Mouse (Mus musculus) bone marrow macrophage, adult 2 months (primary cell): ENCODE results near the gene Dnm3.

Source experiments
- CTCF ChIP-seq: IDR thresholded peaks from 2 replicates; pipeline ENCODE4 v1.5.1; 2012; ENCODE audit warnings: low read depth, mild to moderate bottlenecking, low read length, moderate library complexity
- POLR2A ChIP-seq: IDR thresholded peaks from 2 replicates; pipeline ENCODE4 v1.6.1; 2012; ENCODE audit warnings: mild to moderate bottlenecking, low read depth, low read length, borderline replicate concordance

DNA sequence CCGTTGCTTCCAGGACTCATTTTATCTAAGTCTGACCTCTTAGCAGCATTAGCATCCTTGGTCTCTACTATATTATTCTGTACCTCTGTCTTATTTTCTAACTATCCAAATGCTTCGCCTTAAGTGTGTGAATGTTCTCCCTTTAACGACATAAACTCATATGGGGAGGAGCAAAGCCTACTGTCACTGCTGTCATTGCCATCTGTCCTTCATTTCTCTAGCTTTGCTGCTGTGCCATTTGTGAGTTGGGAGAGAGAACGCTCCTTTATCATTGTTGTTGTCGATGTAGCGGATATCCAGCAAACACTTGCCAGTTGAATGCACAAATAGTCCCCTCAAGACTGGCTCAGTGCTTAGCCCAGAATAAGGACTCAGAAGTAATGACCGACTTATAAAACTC lies 335.5 kb downstream of the Dnm3 start:
- TF ChIP-seq POLR2A (no peak), CTCF (no peak)
